Mouse (Mus musculus): ENCODE results near the gene Bnip2. TPM values are rescaled to one million over a fixed set of nuclear protein-coding genes. Genes with fewer than 3 reads are reported as not detected.

Bnip2 gene
- polyA plus RNA-seq, 1 experiment, result 19.0 TPM

GRCm38 (mm10) chr9:70044865-70045264 is 55.6 kb downstream of the Bnip2 start:
- H3K27ac ChIP-seq (ENCODE audit: insufficient read depth, low read length), result no peak overlapping the region
- no peak for TF ChIP-seq POLR2A (IDR thresholded peaks at IDR 0.05; ENCODE audit: low read depth, low read length)
- no peak for TF ChIP-seq CTCF (IDR thresholded peaks at IDR 0.05; ENCODE audit: extremely low read depth, insufficient read depth, insufficient read length, insufficient replicate concordance)
- peaks cover 2% of the 10 kb centered on the region; the same call in 1 of the 2 replicates for H3K4me1 ChIP-seq (ENCODE audit: control insufficient read depth, insufficient read depth, insufficient read length)
- H3K27me3 ChIP-seq (ENCODE audit: control insufficient read depth, insufficient read depth, low read length), result no peaks in the 10 kb centered on the region
- 79% methylated on average over 2 of the region's 2 CpGs for WGBS
- no peak overlapping the region for H3K4me3 ChIP-seq (ENCODE audit: extremely low read depth, insufficient read depth, insufficient read length)
- DNase-seq (ENCODE audit: low read depth in 1 of 2, low spot score in 2 of 2), result no peak
- H3K36me3 ChIP-seq (ENCODE audit: control insufficient read depth, insufficient read depth, low read length), result no peaks in the 10 kb centered on the region

DNA sequence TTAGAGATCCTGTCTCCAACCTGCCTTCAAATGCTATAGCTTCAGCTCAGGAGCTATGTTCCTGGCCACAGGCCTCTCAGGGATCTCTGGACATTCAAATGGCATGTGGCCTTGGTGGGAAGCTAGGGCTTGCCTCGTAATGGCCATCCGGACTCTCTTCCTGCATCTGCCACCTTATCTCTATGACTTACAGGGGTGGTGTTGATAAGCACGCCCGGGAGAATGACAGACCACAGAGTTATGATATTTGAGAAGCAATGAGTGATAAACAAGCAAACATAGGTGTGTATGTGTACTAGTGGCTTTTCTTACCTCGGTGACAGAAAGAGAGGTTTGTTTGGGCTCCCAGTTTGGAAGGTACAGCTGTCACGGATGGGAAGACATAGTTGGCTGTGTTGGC is 57.0 kb downstream of the Bnip2 start:
- H3K27me3 ChIP-seq (ENCODE audit: control insufficient read depth, insufficient read depth, low read length), result no peaks in the 10 kb centered on the region
- no peak for TF ChIP-seq POLR2A (IDR thresholded peaks at IDR 0.05; ENCODE audit: low read depth, low read length)
- TF ChIP-seq CTCF (IDR thresholded peaks at IDR 0.05; ENCODE audit: extremely low read depth, insufficient read depth, insufficient read length, insufficient replicate concordance), result no peak
- peaks cover 2% of the 10 kb centered on the region; the same call in 1 of the 2 replicates for H3K4me1 ChIP-seq (ENCODE audit: control insufficient read depth, insufficient read depth, insufficient read length)
- H3K4me3 ChIP-seq (ENCODE audit: extremely low read depth, insufficient read depth, insufficient read length), result no peak overlapping the region
- no peak overlapping the region for H3K27ac ChIP-seq (ENCODE audit: insufficient read depth, low read length)
- no peak for DNase-seq (ENCODE audit: low read depth in 1 of 2, low spot score in 2 of 2)
- no peaks in the 10 kb centered on the region for H3K36me3 ChIP-seq (ENCODE audit: control insufficient read depth, insufficient read depth, low read length)
- WGBS, result 77% methylated on average over 6 of the region's 6 CpGs

- no peaks in the 10 kb centered on the region for H3K27me3 ChIP-seq (ENCODE audit: control insufficient read depth, insufficient read depth, low read length)
- no peak for DNase-seq (ENCODE audit: low read depth in 1 of 2, low spot score in 2 of 2)
- H3K4me3 ChIP-seq (ENCODE audit: extremely low read depth, insufficient read depth, insufficient read length), result no peak overlapping the region
- WGBS, result 93% methylated on average over 3 of the region's 3 CpGs
- no peak overlapping the region for H3K27ac ChIP-seq (ENCODE audit: insufficient read depth, low read length)
- no peak for TF ChIP-seq POLR2A (IDR thresholded peaks at IDR 0.05; ENCODE audit: low read depth, low read length)
- TF ChIP-seq CTCF (IDR thresholded peaks at IDR 0.05; ENCODE audit: extremely low read depth, insufficient read depth, insufficient read length, insufficient replicate concordance), result no peak
- no peaks in the 10 kb centered on the region for H3K36me3 ChIP-seq (ENCODE audit: control insufficient read depth, insufficient read depth, low read length)
- H3K4me1 ChIP-seq (ENCODE audit: control insufficient read depth, insufficient read depth, insufficient read length), result peaks cover 2% of the 10 kb centered on the region; the same call in 1 of the 2 replicates
Measured at GRCm38 (mm10) chr9:70047839-70048238, 58.6 kb downstream of the Bnip2 start.

GRCm38 (mm10) chr9:70048280-70048679 is 59.0 kb downstream of the Bnip2 start:
- no peak for TF ChIP-seq POLR2A (IDR thresholded peaks at IDR 0.05; ENCODE audit: low read depth, low read length)
- no peak for TF ChIP-seq CTCF (IDR thresholded peaks at IDR 0.05; ENCODE audit: extremely low read depth, insufficient read depth, insufficient read length, insufficient replicate concordance)
- Histone ChIP-seq H3K36me3 (ENCODE audit: control insufficient read depth, insufficient read depth, low read length) (no peaks in the 10 kb centered on the region), H3K27me3 (ENCODE audit: control insufficient read depth, insufficient read depth, low read length) (no peaks in the 10 kb centered on the region), H3K4me3 (ENCODE audit: extremely low read depth, insufficient read depth, insufficient read length) (no peak overlapping the region), H3K4me1 (ENCODE audit: control insufficient read depth, insufficient read depth, insufficient read length) (peaks cover 2% of the 10 kb centered on the region; the same call in 1 of the 2 replicates), H3K27ac (ENCODE audit: insufficient read depth, low read length) (no peak overlapping the region)
- 76% methylated on average over 5 of the region's 5 CpGs for WGBS
- no peak for DNase-seq (ENCODE audit: low read depth in 1 of 2, low spot score in 2 of 2)

DNA sequence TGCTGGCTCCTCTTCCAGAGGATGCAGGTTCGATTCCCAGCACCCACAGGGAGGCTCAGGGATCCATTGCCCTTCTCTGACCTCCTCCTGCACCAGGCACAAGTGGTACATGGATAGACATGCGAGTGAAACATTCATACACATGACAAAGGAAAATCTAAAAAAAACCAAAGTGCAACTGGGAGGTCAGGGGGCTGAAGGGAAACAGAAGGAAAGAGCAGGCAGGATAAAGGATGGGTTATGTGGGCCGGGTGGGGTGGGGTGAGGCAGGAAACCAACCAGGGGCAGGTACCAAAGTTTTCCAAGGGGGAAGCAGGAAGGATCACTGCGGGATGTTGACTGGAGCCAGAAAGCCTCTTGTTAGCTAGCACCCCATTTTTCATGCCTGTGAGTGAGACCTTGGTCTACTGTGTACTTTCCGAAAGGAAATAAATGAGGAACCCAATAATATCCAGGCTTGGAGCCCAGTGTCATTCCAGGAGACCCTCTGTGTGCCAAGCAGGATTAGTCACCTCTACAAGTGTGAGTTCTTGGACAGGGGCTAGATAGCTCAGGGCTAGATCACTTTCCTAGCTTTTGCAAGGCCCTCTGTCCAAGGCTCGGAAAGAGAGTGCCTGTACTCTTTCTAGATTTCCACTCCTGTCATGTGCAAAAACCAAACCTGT is 59.6 kb downstream of the Bnip2 start:
- DNase-seq (ENCODE audit: low read depth in 1 of 2, low spot score in 2 of 2), result no peak
- H3K27ac ChIP-seq (ENCODE audit: insufficient read depth, low read length), result no peak overlapping the region
- TF ChIP-seq CTCF (IDR thresholded peaks at IDR 0.05; ENCODE audit: extremely low read depth, insufficient read depth, insufficient read length, insufficient replicate concordance) (no peak), POLR2A (IDR thresholded peaks at IDR 0.05; ENCODE audit: low read depth, low read length) (no peak)
- no peaks in the 10 kb centered on the region for H3K36me3 ChIP-seq (ENCODE audit: control insufficient read depth, insufficient read depth, low read length)
- H3K27me3 ChIP-seq (ENCODE audit: control insufficient read depth, insufficient read depth, low read length), result no peaks in the 10 kb centered on the region
- WGBS, result 79% methylated on average over 6 of the region's 6 CpGs
- H3K4me3 ChIP-seq (ENCODE audit: extremely low read depth, insufficient read depth, insufficient read length), result no peak overlapping the region
- H3K4me1 ChIP-seq (ENCODE audit: control insufficient read depth, insufficient read depth, insufficient read length), result peaks cover 2% of the 10 kb centered on the region; the same call in 1 of the 2 replicates

DNA sequence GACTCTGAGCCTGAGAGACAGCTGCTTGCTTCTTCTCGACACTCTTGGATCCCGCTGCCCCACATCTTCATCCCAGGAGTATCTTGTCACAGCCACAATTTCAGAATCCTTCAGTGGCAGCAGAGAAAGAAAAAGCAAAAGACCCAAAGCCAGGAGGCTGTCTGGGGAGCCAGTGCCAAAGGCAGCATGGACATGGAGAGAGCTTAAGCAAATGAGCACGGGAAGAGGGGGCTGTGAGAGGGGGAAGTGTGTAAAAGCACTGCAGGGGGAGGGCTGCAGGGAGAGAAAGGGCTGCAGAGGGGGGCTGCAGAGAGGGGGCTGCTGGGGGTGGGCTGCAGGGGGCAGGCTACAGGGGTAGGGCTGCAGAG is 60.1 kb downstream of the Bnip2 start:
- no peaks in the 10 kb centered on the region for H3K36me3 ChIP-seq (ENCODE audit: control insufficient read depth, insufficient read depth, low read length)
- DNase-seq (ENCODE audit: low read depth in 1 of 2, low spot score in 2 of 2), result no peak
- TF ChIP-seq POLR2A (IDR thresholded peaks at IDR 0.05; ENCODE audit: low read depth, low read length) (no peak), CTCF (IDR thresholded peaks at IDR 0.05; ENCODE audit: extremely low read depth, insufficient read depth, insufficient read length, insufficient replicate concordance) (no peak)
- no peaks in the 10 kb centered on the region for H3K27me3 ChIP-seq (ENCODE audit: control insufficient read depth, insufficient read depth, low read length)
- no peak overlapping the region for H3K4me3 ChIP-seq (ENCODE audit: extremely low read depth, insufficient read depth, insufficient read length)
- H3K4me1 ChIP-seq (ENCODE audit: control insufficient read depth, insufficient read depth, insufficient read length), result peaks cover 2% of the 10 kb centered on the region; the same call in 1 of the 2 replicates
- H3K27ac ChIP-seq (ENCODE audit: insufficient read depth, low read length), result no peak overlapping the region
- 61% methylated on average over 3 of the region's 3 CpGs for WGBS

DNA sequence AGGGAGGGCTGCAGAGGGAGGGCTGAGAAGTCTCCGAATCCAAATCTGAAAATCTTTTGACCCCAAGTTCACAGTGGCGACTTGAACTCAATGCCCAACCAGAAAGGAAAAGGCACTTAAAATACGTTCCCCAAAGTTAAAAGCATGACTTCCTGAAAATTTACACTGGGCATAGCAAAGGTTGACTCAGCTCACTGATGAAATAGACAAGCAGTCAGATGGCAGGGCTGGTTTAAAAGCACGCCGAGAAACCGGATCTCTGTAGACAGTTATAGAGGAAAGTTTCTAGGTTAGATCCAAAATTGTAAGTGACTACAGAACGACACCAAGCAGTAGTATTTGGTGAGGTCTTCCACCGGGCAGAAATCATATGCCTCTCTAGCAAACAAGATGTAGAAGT is 60.6 kb downstream of the Bnip2 start:
- TF ChIP-seq POLR2A (IDR thresholded peaks at IDR 0.05; ENCODE audit: low read depth, low read length), result no peak
- no peak for TF ChIP-seq CTCF (IDR thresholded peaks at IDR 0.05; ENCODE audit: extremely low read depth, insufficient read depth, insufficient read length, insufficient replicate concordance)
- Histone ChIP-seq H3K27ac (ENCODE audit: insufficient read depth, low read length) (no peak overlapping the region), H3K4me3 (ENCODE audit: extremely low read depth, insufficient read depth, insufficient read length) (no peak overlapping the region), H3K27me3 (ENCODE audit: control insufficient read depth, insufficient read depth, low read length) (no peaks in the 10 kb centered on the region), H3K4me1 (ENCODE audit: control insufficient read depth, insufficient read depth, insufficient read length) (peaks cover 2% of the 10 kb centered on the region; the same call in 1 of the 2 replicates), H3K36me3 (ENCODE audit: control insufficient read depth, insufficient read depth, low read length) (no peaks in the 10 kb centered on the region)
- DNase-seq (ENCODE audit: low read depth in 1 of 2, low spot score in 2 of 2), result no peak
- WGBS, result 6% methylated on average over 8 of the region's 8 CpGs
